Mouse (Mus musculus) stomach, postnatal 0 days (tissue): Measurements from ENCODE around the gene Churc1.

Source experiments
- CTCF ChIP-seq: IDR thresholded peaks from 2 replicates; pipeline ENCODE4 v1.5.1; 2016; ENCODE audit warnings: antibody characterized with exemption, low read depth, mild to moderate bottlenecking, moderate library complexity
- EP300 ChIP-seq: optimal IDR thresholded peaks from 2 replicates; pipeline ENCODE3; 2016; ENCODE audit warnings: antibody characterized with exemption

GRCm38 (mm10) chr12:76771540-76771939, 6.2 kb downstream of the Churc1 start:
- no peak for TF ChIP-seq EP300
- no peak for TF ChIP-seq CTCF
